Mouse (Mus musculus) kidney, postnatal 4 days (tissue): ENCODE measurements around the gene Ccdc15.
"Not testable (repeated sequence)": the region's sequence is repeated elsewhere in the genome, so short reads cannot be mapped to it uniquely, and the experiment has no call there.

Experiments
- DNase-seq, 2 experiments: peaks; one replicate each; pipeline ENCODE4 v3.0.0; 2021; ENCODE audit warnings: mixed read lengths in 2 of 2

Gene Ccdc15

DNA sequence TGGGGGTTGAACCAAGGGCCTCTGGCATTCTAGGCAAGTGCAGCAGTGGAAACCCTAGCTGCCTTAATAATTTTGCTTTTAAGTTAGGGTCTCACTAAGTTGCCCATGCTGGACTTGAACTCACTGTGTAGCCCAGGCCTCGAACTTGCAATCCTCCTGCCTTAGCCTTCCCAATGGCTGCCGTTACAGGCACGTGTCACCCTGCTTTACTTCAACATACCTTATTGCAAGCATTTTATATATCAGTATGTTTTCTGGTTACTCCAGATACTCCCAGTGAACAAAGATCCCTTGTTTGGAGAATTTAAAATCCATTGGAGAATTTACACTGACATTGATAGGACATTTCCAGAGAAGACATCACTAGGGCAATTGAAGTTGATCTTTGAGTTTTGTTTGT, 818 bp upstream of the Ccdc15 start:
- DNase-seq: no peak

GRCm38 (mm10) chr9:37347184-37347987, 846 bp downstream of the Ccdc15 start:
- DNase-seq: no peak

- DNase-seq: no peak
Observed at GRCm38 (mm10) chr9:37345406-37345805, 2.8 kb downstream of the Ccdc15 start.

DNA sequence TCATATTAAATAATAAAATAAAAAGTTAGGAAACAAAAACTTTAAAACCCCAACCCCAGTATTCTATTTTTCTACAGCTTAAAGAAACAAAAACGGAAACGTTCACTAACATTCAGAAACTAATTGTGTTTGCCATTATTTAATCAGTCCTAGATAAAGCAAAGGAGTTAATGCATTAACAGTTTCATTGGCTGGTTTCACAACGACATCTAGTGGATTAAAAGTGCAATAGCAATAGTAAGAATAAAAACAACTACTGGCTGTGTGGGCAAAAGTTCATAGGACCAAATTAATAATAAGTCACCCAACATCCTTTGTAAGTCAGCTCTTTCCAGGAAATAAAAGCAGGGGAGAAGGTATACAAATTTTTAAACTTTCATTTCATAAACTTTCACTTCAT, 18.8 kb downstream of the Ccdc15 start:
- no peak for DNase-seq

GRCm38 (mm10) chr9:37301720-37302119, 46.5 kb downstream of the Ccdc15 start:
- no peak for DNase-seq

DNA sequence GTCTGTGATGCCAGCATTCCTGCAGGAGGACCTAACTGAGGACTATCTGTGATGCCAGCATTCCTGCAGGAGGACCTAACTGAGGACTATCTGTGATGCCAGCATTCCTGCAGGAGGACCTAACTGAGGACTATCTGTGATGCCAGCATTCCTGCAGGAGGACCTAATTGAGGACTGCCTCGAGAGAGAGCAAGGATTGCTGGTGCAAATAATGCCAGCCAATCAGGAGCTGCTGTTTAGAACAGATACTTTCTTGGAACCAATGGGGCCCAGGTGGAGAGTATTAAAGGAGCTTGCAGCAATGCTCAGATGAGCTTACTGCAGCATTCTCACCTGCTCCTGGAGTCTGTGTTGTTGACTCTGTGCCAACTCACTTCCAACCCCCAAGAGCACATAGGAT, 47.7 kb downstream of the Ccdc15 start:
- not testable (repeated sequence) for DNase-seq

GRCm38 (mm10) chr9:37295586-37295985, 52.6 kb downstream of the Ccdc15 start:
- DNase-seq: no peak

GRCm38 (mm10) chr9:37266622-37267021, 81.6 kb downstream of the Ccdc15 start:
- DNase-seq: no peak

- DNase-seq: peak; percentile 77 to 83
Observed at GRCm38 (mm10) chr9:37255889-37256225, 92.4 kb downstream of the Ccdc15 start.

DNA sequence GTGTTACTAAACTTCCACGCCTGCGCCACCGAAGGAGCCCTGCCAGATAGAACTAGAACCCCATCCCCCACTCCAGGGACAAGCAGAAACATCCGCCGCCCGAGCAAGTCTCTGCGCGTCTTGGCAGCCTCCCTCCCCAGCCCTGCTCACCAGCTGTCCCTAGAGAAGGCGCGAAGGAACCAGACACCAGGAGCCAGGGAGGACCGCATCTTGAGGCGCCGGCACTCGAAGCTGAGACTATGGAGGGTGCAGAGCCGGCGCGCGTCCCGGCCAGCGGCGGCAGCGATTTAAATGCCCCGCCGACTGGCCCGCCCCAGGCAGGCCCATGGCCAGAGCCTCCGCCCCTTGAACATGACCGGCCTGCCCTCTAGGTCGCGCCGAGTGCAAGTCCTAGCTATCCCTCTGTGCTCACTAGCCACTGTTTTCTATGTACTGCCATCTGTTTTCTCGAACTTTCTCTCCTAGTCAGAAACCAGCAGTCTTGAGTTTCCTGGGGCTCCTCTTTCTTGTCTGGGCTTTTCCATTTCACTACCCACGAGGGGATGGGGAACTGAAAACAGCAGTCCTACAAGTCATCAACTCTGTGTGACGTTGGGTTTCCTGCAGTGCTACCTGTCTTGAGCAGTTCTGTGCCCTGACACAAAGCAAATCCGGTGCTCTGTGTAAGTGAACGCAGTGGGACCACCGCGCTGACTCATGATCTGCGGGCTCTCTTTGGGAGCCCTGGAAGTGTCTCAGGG, 92.9 kb downstream of the Ccdc15 start, which contains the start of gene Slc37a2:
TSS of gene Slc37a2 (minus strand) at position 590 of the 740 bp plus-strand sequence.
- DNase-seq: peak; percentile 68 to 80

DNA sequence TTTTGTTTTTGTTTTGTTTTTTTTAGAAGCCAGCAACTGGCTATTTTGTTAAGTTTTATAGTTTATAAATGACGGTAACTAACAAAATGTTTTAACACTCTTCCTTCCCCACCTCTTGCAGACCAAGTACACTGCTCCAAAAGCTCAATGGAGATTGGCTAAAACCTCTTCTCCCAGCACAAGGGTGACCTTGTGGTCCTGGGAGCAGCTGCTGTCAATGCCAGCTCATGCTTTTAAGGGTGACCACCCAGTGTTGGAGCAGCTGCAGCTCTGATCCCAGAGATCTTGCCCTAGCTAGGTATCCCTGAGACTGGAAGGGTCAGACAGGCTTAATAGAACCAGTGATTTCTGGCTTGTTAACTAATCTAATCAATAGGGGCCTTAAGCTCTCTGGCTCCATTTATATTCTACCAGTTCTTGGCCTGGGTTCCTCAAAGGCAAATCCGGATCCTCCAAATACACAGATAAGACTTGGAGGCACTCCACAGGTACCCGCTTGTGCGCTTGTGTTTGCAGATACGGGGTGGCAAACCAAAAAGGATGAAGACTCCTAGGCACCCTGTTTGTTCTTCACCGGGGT, 93.6 kb downstream of the Ccdc15 start:
- no peak for DNase-seq

- no peak for DNase-seq
Observed at GRCm38 (mm10) chr9:37250631-37251030, 97.6 kb downstream of the Ccdc15 start.

DNA sequence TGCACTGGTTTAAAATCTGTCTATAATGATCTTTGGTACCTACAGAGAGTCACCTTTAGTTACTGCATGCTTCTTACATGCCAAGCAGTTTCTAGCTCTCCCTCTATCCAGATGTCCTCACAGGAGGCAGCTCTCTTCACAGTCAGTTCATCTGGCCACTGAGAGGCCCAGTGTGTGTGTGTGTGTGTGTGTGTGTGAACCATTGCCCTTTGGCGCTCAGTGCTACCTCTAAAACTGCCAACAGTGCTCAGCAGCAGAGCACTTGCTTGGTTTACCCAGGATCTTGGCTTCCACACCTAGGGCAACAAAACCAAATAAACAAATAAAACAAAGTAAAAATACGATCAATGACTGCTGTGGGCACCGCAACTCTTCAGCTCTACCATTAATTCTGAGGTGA, 98.3 kb downstream of the Ccdc15 start:
- DNase-seq: no peak

GRCm38 (mm10) chr9:37248381-37248906, 99.8 kb downstream of the Ccdc15 start:
- peak; percentile 16 to 42 for DNase-seq

DNA sequence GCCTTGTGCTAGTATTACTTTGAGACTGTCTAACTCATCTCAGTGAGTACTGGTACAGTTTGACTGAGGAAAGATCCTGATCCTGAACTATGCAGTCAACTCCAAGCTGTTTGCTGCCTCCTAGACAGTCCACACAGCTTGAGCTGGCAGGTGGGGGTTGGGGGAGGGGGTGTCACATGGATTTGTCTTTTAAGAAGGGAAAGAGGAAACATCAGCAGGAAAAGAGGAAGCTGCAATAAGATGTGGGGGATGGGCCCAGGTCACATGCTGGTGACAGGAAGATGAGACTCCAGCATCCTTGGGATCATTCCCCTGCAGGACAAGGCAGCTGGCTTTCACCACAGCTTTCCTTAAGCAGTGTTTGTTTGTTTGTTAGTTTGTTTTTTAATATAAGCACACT, 100.8 kb downstream of the Ccdc15 start:
- DNase-seq: peak; percentile 47 to 61

- DNase-seq: no peak
Observed at GRCm38 (mm10) chr9:37245810-37246209, 102.4 kb downstream of the Ccdc15 start.

DNA sequence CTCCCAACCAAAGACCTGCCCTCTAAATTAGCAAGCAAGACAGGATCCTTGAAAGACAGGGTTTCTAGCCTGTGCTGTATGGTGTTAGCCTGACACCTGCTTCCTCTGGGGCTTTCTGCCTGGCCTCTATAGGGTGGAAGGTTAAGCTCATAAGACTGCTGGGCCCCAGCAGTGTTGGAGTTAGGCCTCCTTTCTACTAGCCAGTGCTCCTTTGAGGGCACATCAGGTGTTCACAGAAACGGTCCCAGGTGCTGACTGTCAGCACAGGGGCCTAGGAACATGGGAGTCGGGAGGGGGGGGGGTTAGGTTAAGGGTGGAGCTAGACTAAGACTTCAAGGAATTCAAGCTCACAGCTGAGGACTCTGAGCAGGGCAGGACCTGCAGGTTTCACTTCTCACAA, 102.8 kb downstream of the Ccdc15 start:
- DNase-seq: no peak

GRCm38 (mm10) chr9:37244600-37244999, 103.6 kb downstream of the Ccdc15 start:
- DNase-seq: no peak

GRCm38 (mm10) chr9:37242764-37243163, 105.5 kb downstream of the Ccdc15 start:
- no peak for DNase-seq

- peak; percentile 21 to 35 for DNase-seq
Observed at GRCm38 (mm10) chr9:37235951-37236737, 112.1 kb downstream of the Ccdc15 start.

DNA sequence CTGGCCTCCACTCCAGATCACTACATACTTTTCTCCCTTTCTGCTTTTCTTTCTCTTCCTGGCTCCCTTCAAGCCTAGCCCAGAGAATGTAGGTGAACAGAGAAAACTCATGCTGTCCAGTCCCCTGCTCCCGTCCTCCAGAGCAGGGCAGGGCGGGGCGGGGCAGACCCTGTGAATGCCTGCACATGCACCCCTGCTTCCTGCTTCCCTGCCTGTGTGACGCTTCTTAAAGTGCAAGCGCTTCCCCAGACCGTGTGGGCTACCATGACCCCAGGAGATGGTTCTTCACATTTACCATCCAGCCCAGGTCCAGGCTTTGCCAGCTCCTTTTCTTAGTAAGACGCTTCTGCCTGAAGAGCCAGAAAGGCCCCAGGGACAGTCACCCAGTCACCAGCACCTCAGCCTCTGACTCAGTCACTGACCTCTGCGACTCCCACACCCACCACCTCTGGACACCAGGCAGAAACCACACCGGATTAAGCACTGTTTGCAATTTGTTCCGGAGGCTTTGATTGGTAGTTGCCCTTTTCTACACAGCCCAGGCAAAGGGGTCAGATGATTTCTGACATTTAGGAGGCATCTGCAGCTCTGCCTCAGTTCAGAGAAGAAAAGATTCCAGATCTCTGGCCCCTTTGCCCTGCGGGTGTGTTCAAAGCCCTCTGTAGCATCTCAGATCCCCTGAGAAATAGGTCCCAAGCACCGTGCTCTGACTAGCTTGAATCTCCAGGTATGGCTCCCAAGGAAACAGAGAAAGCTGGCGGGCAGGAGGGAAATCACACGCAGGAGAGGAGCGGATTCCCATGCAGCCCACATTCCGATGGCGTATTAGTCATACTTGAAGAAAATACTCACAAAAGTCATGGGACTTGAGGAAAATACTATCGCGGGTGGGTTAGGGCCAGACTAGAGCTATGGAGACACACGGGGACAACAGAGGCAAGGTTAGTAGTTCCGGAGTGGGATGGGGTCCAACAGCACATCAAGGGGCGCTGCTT, 115.7 kb downstream of the Ccdc15 start:
- no peak for DNase-seq
